Mouse (Mus musculus): ENCODE measurements around the gene Mpnd.

Mpnd gene

GRCm38 (mm10) chr17:55986030-55986961, 19.2 kb upstream of the Mpnd start, which contains the start of gene Fsd1:
Gene Fsd1, plus strand, starts transcription at chr17:55986509.
- peak; percentile 61 for DNase-seq

- no peak for DNase-seq
These were observed 15.1 kb upstream of the Mpnd start for GRCm38 (mm10) chr17:55990278-55990898.

- peak; percentile 70 for DNase-seq
These were observed 9.5 kb upstream of the Mpnd start for GRCm38 (mm10) chr17:55996007-55996406.

- no peak for DNase-seq
These were observed 5.6 kb upstream of the Mpnd start for GRCm38 (mm10) chr17:55999794-56000499.

- DNase-seq = no peak
These were observed 2.5 kb upstream of the Mpnd start for GRCm38 (mm10) chr17:56003000-56003399.

GRCm38 (mm10) chr17:56006956-56007355, 1.4 kb downstream of the Mpnd start:
- peak; percentile 41 for DNase-seq

- DNase-seq = no peak
These were observed 2.2 kb downstream of the Mpnd start for GRCm38 (mm10) chr17:56007444-56008355.

- DNase-seq = peak; percentile 96
These were observed 3.0 kb downstream of the Mpnd start for GRCm38 (mm10) chr17:56008356-56009087.

- peak; percentile 94 for DNase-seq
These were observed 3.8 kb downstream of the Mpnd start for GRCm38 (mm10) chr17:56009088-56009961.

- no peak for DNase-seq
These were observed 4.4 kb downstream of the Mpnd start for GRCm38 (mm10) chr17:56009962-56010240.

- DNase-seq = no peak
These were observed 4.7 kb downstream of the Mpnd start for GRCm38 (mm10) chr17:56010255-56010654.

GRCm38 (mm10) chr17:56010681-56011080, 5.2 kb downstream of the Mpnd start:
- DNase-seq = peak; percentile 81

GRCm38 (mm10) chr17:56011441-56011840, 5.9 kb downstream of the Mpnd start:
- DNase-seq = no peak

- no peak for DNase-seq
These were observed 9.8 kb downstream of the Mpnd start for GRCm38 (mm10) chr17:56015293-56015692.

- DNase-seq = no peak
These were observed 10.9 kb downstream of the Mpnd start for GRCm38 (mm10) chr17:56016382-56016781.

- DNase-seq = no peak
These were observed 11.6 kb downstream of the Mpnd start for GRCm38 (mm10) chr17:56016793-56017785.

- no peak for DNase-seq
These were observed 12.3 kb downstream of the Mpnd start for GRCm38 (mm10) chr17:56017848-56018247.

- peak; percentile 66 for DNase-seq
These were observed 13.0 kb downstream of the Mpnd start for GRCm38 (mm10) chr17:56018347-56019131.
